In genomic region chr19:21567933-21568332, GRCm38 (mm10) we compare ENCODE assay signal across 22 mouse cellular contexts.
DNase-seq lines count a peak whose midpoint lies in the region; ATAC-seq lines count a peak whose summit lies in the region.
"Had no signal": no experiment of that assay in that cellular context is flagged by ENCODE, and none has a peak within 500 bp of the region (broad histone marks: within the 10 kb centered on the region; RNA-seq: fewer than 3 reads in every experiment).

No protein-coding gene starts in this region.

- H3K4me3 ChIP-seq in heart, embryonic 13.5 days, result no peak overlapping the region
- no peak overlapping the region for H3K4me3 ChIP-seq in liver, embryonic 11.5 days (ENCODE audit: low read depth, low read length)
- H3K4me3 ChIP-seq in liver, embryonic 15.5 days (replicated peaks), result peak overlapping the region; percentile 42
- H3K4me3 ChIP-seq in forebrain, embryonic 13.5 days, result no peak overlapping the region
- H3K4me3 ChIP-seq: embryonic facial prominence, embryonic 15.5 days; forebrain, embryonic 15.5 days; heart, embryonic 10.5 days; heart, embryonic 15.5 days; hindbrain, embryonic 12.5 days had no signal

- 0 out of 2 replicates have a peak overlapping the region, but pooled peaks have one; percentile 9 for H3K4me2 ChIP-seq in heart, embryonic 13.5 days
- no peak overlapping the region for H3K4me2 ChIP-seq in liver, embryonic 11.5 days
- peak overlapping the region; percentile 16; the same call in 1 of the 2 replicates for H3K4me2 ChIP-seq in liver, embryonic 15.5 days
- no peak overlapping the region for H3K4me2 ChIP-seq in forebrain, embryonic 13.5 days
- H3K4me2 ChIP-seq: embryonic facial prominence, embryonic 15.5 days; forebrain, embryonic 15.5 days; heart, embryonic 15.5 days; hindbrain, embryonic 12.5 days had no signal

- no peak overlapping the region for H3K27ac ChIP-seq in heart, embryonic 13.5 days (replicated peaks)
- H3K27ac ChIP-seq in liver, embryonic 11.5 days (ENCODE audit: low read depth, low read length), result no peak overlapping the region
- H3K27ac ChIP-seq in liver, embryonic 15.5 days (replicated peaks), result peak overlapping the region; percentile 30; the same call in 1 of the 2 replicates
- no peak overlapping the region for H3K27ac ChIP-seq in forebrain, embryonic 13.5 days
- H3K27ac ChIP-seq: embryonic facial prominence, embryonic 15.5 days; forebrain, embryonic 15.5 days; heart, embryonic 10.5 days; heart, embryonic 15.5 days; hindbrain, embryonic 12.5 days had no signal

- 81% methylated on average over 3 of the region's 3 CpGs for WGBS in heart, embryonic 13.5 days
- 68% methylated on average over 3 of the region's 3 CpGs for WGBS in liver, embryonic 11.5 days
- 38% methylated on average over 3 of the region's 3 CpGs for WGBS in liver, embryonic 15.5 days (ENCODE audit: insufficient replicate concordance)
- WGBS in forebrain, embryonic 13.5 days, result 83% methylated on average over 3 of the region's 3 CpGs

- no peak for ATAC-seq in heart, embryonic 13.5 days (ENCODE audit: extremely low read depth, insufficient number of reproducible peaks, low FRiP score, low TSS enrichment)
- ATAC-seq in liver, embryonic 11.5 days (replicated peaks; ENCODE audit: low FRiP score), result peak; percentile 50; the same call in 1 of the 2 replicates
- peak; percentile 61 for ATAC-seq in liver, embryonic 15.5 days (ENCODE audit: insufficient read depth)
- peak; percentile 31; the same call in 1 of the 2 replicates for ATAC-seq in megakaryocyte-erythroid progenitor cell, adult 5-6 weeks (replicated peaks; ENCODE audit: low FRiP score, low TSS enrichment, poor library complexity, severe bottlenecking)
- ATAC-seq in forebrain, embryonic 13.5 days, result no peak
- ATAC-seq: activated CD4-positive, CD25-positive, alpha-beta regulatory T cell, adult 4 months; forebrain, embryonic 15.5 days; hindbrain, embryonic 16.5 days; inflammation-experienced regulatory T-cells, adult 6 months; Patski had no signal

- no peaks in the 10 kb centered on the region for H3K9me3 ChIP-seq in heart, embryonic 13.5 days
- no peaks in the 10 kb centered on the region for H3K9me3 ChIP-seq in liver, embryonic 11.5 days (ENCODE audit: control insufficient read depth, low read length)
- no peaks in the 10 kb centered on the region for H3K9me3 ChIP-seq in liver, embryonic 15.5 days (replicated peaks)
- H3K9me3 ChIP-seq in forebrain, embryonic 13.5 days (replicated peaks), result no peaks in the 10 kb centered on the region
- H3K9me3 ChIP-seq: embryonic facial prominence, embryonic 15.5 days; forebrain, embryonic 15.5 days; heart, embryonic 10.5 days; heart, embryonic 15.5 days; hindbrain, embryonic 12.5 days had no signal

- intact Hi-C loops in heart, postnatal 14 days (cut with DNase I), result no loop called here

- no peaks in the 10 kb centered on the region for H3K27me3 ChIP-seq in heart, embryonic 13.5 days (replicated peaks)
- no peaks in the 10 kb centered on the region for H3K27me3 ChIP-seq in liver, embryonic 11.5 days (replicated peaks; ENCODE audit: control insufficient read depth, insufficient read depth, low read length)
- H3K27me3 ChIP-seq in liver, embryonic 15.5 days, result no peaks in the 10 kb centered on the region
- no peaks in the 10 kb centered on the region for H3K27me3 ChIP-seq in forebrain, embryonic 13.5 days
- H3K27me3 ChIP-seq: embryonic facial prominence, embryonic 15.5 days; forebrain, embryonic 15.5 days; heart, embryonic 15.5 days; hindbrain, embryonic 12.5 days had no signal

- no peak overlapping the region for H3K9ac ChIP-seq in heart, embryonic 13.5 days
- H3K9ac ChIP-seq in liver, embryonic 11.5 days (ENCODE audit: low read depth, low read length), result no peak overlapping the region
- H3K9ac ChIP-seq in liver, embryonic 15.5 days, result no peak overlapping the region
- H3K9ac ChIP-seq in forebrain, embryonic 13.5 days, result no peak overlapping the region
- H3K9ac ChIP-seq: embryonic facial prominence, embryonic 15.5 days; forebrain, embryonic 15.5 days; heart, embryonic 15.5 days; hindbrain, embryonic 12.5 days had no signal

- no peaks in the 10 kb centered on the region for H3K36me3 ChIP-seq in heart, embryonic 13.5 days
- no peaks in the 10 kb centered on the region for H3K36me3 ChIP-seq in liver, embryonic 11.5 days (ENCODE audit: control insufficient read depth, insufficient read depth, low read length)
- H3K36me3 ChIP-seq in liver, embryonic 15.5 days (replicated peaks), result no peaks in the 10 kb centered on the region
- H3K36me3 ChIP-seq in forebrain, embryonic 13.5 days (ENCODE audit: poor library complexity, severe bottlenecking), result no peaks in the 10 kb centered on the region
- H3K36me3 ChIP-seq: embryonic facial prominence, embryonic 15.5 days; forebrain, embryonic 15.5 days; heart, embryonic 10.5 days; heart, embryonic 15.5 days; hindbrain, embryonic 12.5 days had no signal

- peaks cover 27% of the 10 kb centered on the region for H3K4me1 ChIP-seq in heart, embryonic 13.5 days
- no peaks in the 10 kb centered on the region for H3K4me1 ChIP-seq in liver, embryonic 11.5 days (replicated peaks; ENCODE audit: control insufficient read depth, insufficient read depth, low read length)
- peaks cover 23% of the 10 kb centered on the region for H3K4me1 ChIP-seq in liver, embryonic 15.5 days (replicated peaks)
- peaks cover 3% of the 10 kb centered on the region; the same call in 1 of the 2 replicates for H3K4me1 ChIP-seq in forebrain, embryonic 13.5 days
- H3K4me1 ChIP-seq: hindbrain, embryonic 12.5 days had no signal

- DNase-seq in heart, postnatal 14 days, result no peak
- DNase-seq in liver, embryonic 11.5 days (ENCODE audit: low spot score), result no peak
- no peak for DNase-seq in urinary bladder, adult 2 months (ENCODE audit: low spot score)
- DNase-seq in heart, postnatal 4 days, result no peak
- DNase-seq: adrenal gland, postnatal 36 days; cerebellum, adult 2 months; cerebellum, postnatal 14 days; embryo, embryonic 11 days; gastrocnemius, postnatal 10 days had no signal

Comparison
In these comparisons a context has a peak if more than half of its experiments do, and no peak if none do; other contexts are left out.
1. H3K4me2 ChIP-seq: peak in heart, embryonic 13.5 days (single experiment) and liver, embryonic 15.5 days (single experiment); none in liver, embryonic 11.5 days (single experiment) and forebrain, embryonic 13.5 days (single experiment).
2. ATAC-seq: peak in liver, embryonic 11.5 days (single experiment), liver, embryonic 15.5 days (single experiment) and megakaryocyte-erythroid progenitor cell, adult 5-6 weeks (single experiment); none in heart, embryonic 13.5 days (single experiment) and forebrain, embryonic 13.5 days (single experiment).